Mouse (Mus musculus) limb, embryonic 14.5 days (tissue): ENCODE results near the gene Kif13a. TPM values are rescaled to one million over a fixed set of nuclear protein-coding genes. Genes with fewer than 3 reads are reported as not detected.

Experiments used
- ATAC-seq: fragments of 200-750 bp; cut with Nextera tagmentation; 2 replicates; pipeline ENCODE4 v1.8.0; 2017; ENCODE audit warnings: low read depth, moderate number of reproducible peaks, moderate TSS enrichment; ENCODE audit not compliant: low FRiP score
- DNase-seq: peaks from one replicate; pipeline ENCODE4 v3.0.0-alpha.2; 2015; ENCODE audit warnings: low spot score
- H3K27ac ChIP-seq: fragments of 300-500 bp; sonication (generic); replicated peaks from 2 replicates; pipeline ENCODE4 v1.5.1; 2014; ENCODE audit warnings: low read depth, mild to moderate bottlenecking, low read length, moderate library complexity, mixed read lengths
- H3K27me3 ChIP-seq: fragments of 300-500 bp; sonication (generic); 2 replicates; pipeline ENCODE4 v1.6.1; 2014; ENCODE audit warnings: low read length, mixed read lengths; ENCODE audit not compliant: control insufficient read depth, insufficient read depth
- H3K36me3 ChIP-seq: fragments of 300-500 bp; sonication (generic); 2 replicates; pipeline ENCODE4 v1.6.1; 2014; ENCODE audit warnings: mild to moderate bottlenecking, low read length, moderate library complexity, mixed read lengths; ENCODE audit not compliant: control insufficient read depth, insufficient read depth
- H3K4me1 ChIP-seq: fragments of 300-500 bp; sonication (generic); 2 replicates; pipeline ENCODE4 v1.6.1; 2014; ENCODE audit warnings: antibody characterized with exemption, low read length, mixed read lengths; ENCODE audit not compliant: control insufficient read depth, insufficient read depth
- H3K4me2 ChIP-seq: fragments of 300-500 bp; sonication (generic); replicated peaks from 2 replicates; pipeline ENCODE4 v1.6.1; 2014; ENCODE audit warnings: low read depth, mild to moderate bottlenecking, low read length, moderate library complexity; ENCODE audit not compliant: severe bottlenecking
- H3K4me3 ChIP-seq: fragments of 300-500 bp; sonication (generic); replicated peaks from 2 replicates; pipeline ENCODE4 v1.5.1; 2014; ENCODE audit warnings: low read length
- H3K9ac ChIP-seq: fragments of 300-500 bp; sonication (generic); 2 replicates; pipeline ENCODE4 v1.6.1; 2014; ENCODE audit warnings: mild to moderate bottlenecking, low read depth, low read length, moderate library complexity; ENCODE audit not compliant: severe bottlenecking
- H3K9me3 ChIP-seq: fragments of 300-500 bp; sonication (generic); 2 replicates; pipeline ENCODE4 v1.6.1; 2016; ENCODE audit warnings: low read length; ENCODE audit not compliant: control insufficient read depth
- POLR2A ChIP-seq: fragments of 200-500 bp; IDR thresholded peaks from 2 replicates; pipeline ENCODE4 v1.8.0; 2012; ENCODE audit warnings: inconsistent platforms, mild to moderate bottlenecking, moderate library complexity, borderline replicate concordance; ENCODE audit not compliant: insufficient read depth, insufficient read length; ENCODE audit errors: extremely low read depth
- WGBS: fragments of 180-500 bp; shearing (Covaris S2); extraction: QIAGEN DNeasy Blood & Tissue Kit; methylation state at CpG from one replicate; pipeline ENCODE4 v1.1.7; 2014; 5-methylcytosine and 5-hydroxymethylcytosine counted together
- polyA plus RNA-seq, 2 experiments: library from polyadenylated mRNA; depleted of rRNA in 1 of 2; stranded (reverse) in 1 of 2; unstranded in 1 of 2; fragments of >200 nt; fragmentation: Nextera tagmentation in 1 of 2; extraction: Ambion mirVana in 1 of 2; gene quantifications; 2 replicates each; pipeline versions ENCODE4 v1.2.1 to v1.2.3; 2012 to 2014

Kif13a gene
- polyA plus RNA-seq, 2 experiments = 27.6 to 28.7 TPM

- peaks cover 11% of the 10 kb centered on the region for H3K4me1 ChIP-seq
- no peak for TF ChIP-seq POLR2A
- 0 out of 2 replicates have a peak, but pooled peaks cover 3% of the 10 kb centered on the region for H3K27me3 ChIP-seq
- H3K27ac ChIP-seq = no peak overlapping the region
- no peak for ATAC-seq
- H3K9me3 ChIP-seq = no peaks in the 10 kb centered on the region
- no peak overlapping the region for H3K4me2 ChIP-seq
- no peak for DNase-seq
- H3K9ac ChIP-seq = no peak overlapping the region
- H3K4me3 ChIP-seq = no peak overlapping the region
- WGBS = 71% methylated on average over 6 of the region's 6 CpGs
- no peaks in the 10 kb centered on the region for H3K36me3 ChIP-seq
These were observed 3.2 kb upstream of the Kif13a start for GRCm38 (mm10) chr13:46932846-46933245.

GRCm38 (mm10) chr13:46932049-46932448 is 2.4 kb upstream of the Kif13a start:
- Histone ChIP-seq H3K4me1 (peaks cover 11% of the 10 kb centered on the region), H3K9ac (no peak overlapping the region), H3K36me3 (no peaks in the 10 kb centered on the region), H3K9me3 (no peaks in the 10 kb centered on the region), H3K4me2 (no peak overlapping the region), H3K27me3 (0 out of 2 replicates have a peak, but pooled peaks cover 3% of the 10 kb centered on the region), H3K27ac (no peak overlapping the region), H3K4me3 (no peak overlapping the region)
- WGBS = 85% methylated on average over 1 of the region's 1 CpGs
- no peak for TF ChIP-seq POLR2A
- DNase-seq (no peak), ATAC-seq (no peak)

- peaks cover 11% of the 10 kb centered on the region for H3K4me1 ChIP-seq
- 3% methylated on average over 15 of the region's 15 CpGs for WGBS
- peak overlapping the region; percentile 85 for H3K4me3 ChIP-seq
- DNase-seq (no peak), ATAC-seq (peak; percentile 53)
- peak overlapping the region; percentile 54 for H3K4me2 ChIP-seq
- no peak for TF ChIP-seq POLR2A
- 0 out of 2 replicates have a peak, but pooled peaks cover 3% of the 10 kb centered on the region for H3K27me3 ChIP-seq
- no peaks in the 10 kb centered on the region for H3K9me3 ChIP-seq
- H3K27ac ChIP-seq = peak overlapping the region; percentile 97; the same call in 1 of the 2 replicates
- peak overlapping the region; percentile 94 for H3K9ac ChIP-seq
- H3K36me3 ChIP-seq = no peaks in the 10 kb centered on the region
These were observed 986 bp upstream of the Kif13a start for GRCm38 (mm10) chr13:46930659-46931046.

DNA sequence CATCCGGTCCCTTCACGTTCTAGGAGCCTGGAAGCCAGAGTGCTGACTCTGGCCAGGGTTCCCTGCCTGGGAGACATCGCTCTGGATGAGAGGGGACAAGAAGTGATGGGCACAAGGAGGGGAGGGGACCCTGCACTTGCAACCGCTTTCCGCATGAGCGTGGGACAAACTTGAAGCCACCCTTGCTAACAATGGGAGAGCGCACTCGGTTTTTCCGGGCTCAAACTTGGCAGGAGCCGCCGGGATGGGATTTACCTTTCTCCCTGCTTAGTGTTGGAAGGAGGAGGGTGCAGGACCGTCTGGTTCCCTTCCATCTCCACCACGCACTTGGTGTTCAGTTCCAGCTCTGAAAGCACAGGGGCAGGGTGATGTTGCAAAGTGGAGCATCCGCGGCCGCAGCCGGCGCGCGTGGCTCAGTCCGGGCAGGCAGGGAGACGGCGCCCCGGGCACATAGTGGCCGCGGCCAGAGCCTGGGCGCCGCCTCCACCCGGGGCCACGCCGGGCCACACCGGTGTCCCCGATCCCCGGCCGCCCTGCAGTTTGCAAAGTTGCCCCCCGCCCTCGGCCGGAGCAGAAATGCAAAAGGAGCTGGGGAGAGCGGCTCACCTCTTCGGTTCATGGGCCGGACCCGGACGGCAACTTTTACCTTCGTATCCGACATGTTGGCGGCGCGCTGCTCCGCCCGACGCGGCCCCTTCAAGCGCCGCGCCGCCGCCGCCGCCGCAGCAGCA is 541 bp downstream of the Kif13a start:
- H3K36me3 ChIP-seq = peaks cover 4% of the 10 kb centered on the region; the same call in 1 of the 2 replicates
- peak overlapping the region; percentile 94 for H3K9ac ChIP-seq
- H3K9me3 ChIP-seq = no peaks in the 10 kb centered on the region
- DNase-seq (no peak), ATAC-seq (peak; percentile 51)
- H3K27ac ChIP-seq = peak overlapping the region; percentile 97
- peak overlapping the region; percentile 85 for H3K4me3 ChIP-seq
- peak overlapping the region; percentile 54 for H3K4me2 ChIP-seq
- H3K4me1 ChIP-seq = peaks cover 11% of the 10 kb centered on the region
- under 1% methylated on average over 23 of the region's 60 CpGs for WGBS
- H3K27me3 ChIP-seq = 0 out of 2 replicates have a peak, but pooled peaks cover 3% of the 10 kb centered on the region
- no peak for TF ChIP-seq POLR2A

DNA sequence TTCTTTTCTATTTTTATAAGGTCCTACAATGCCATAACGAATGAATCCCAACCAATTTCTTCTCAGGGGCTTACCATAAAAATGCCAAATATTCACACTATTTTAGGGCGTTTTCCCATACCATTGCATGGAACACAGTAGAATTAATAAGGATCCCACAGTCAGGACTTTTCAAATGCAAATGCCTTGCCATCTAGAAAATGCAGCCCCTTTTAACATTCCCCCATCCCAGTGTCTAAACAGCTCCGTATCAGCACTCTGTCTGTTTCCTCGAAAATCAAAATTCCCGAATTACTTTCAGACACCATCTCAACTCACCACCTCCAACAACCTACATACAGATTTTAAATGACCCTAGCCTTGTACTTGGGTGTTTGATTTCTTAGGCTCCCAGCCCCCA is 1.3 kb downstream of the Kif13a start:
- no peak for ATAC-seq
- peak overlapping the region; percentile 94; the same call in 1 of the 2 replicates for H3K9ac ChIP-seq
- peaks cover 11% of the 10 kb centered on the region for H3K4me1 ChIP-seq
- peaks cover 4% of the 10 kb centered on the region; the same call in 1 of the 2 replicates for H3K36me3 ChIP-seq
- no peak overlapping the region for H3K27ac ChIP-seq
- TF ChIP-seq POLR2A = no peak
- H3K9me3 ChIP-seq = no peaks in the 10 kb centered on the region
- H3K4me2 ChIP-seq = peak overlapping the region; percentile 54
- DNase-seq = no peak
- 0 out of 2 replicates have a peak, but pooled peaks cover 3% of the 10 kb centered on the region for H3K27me3 ChIP-seq
- WGBS = 29% methylated on average over 5 of the region's 5 CpGs
- peak overlapping the region; percentile 85 for H3K4me3 ChIP-seq
